Mouse (Mus musculus): ENCODE results near the gene Pcdh7.

Gene Pcdh7

GRCm38 (mm10) chr5:57921140-57921539, 203.4 kb downstream of the Pcdh7 start:
- no peak for DNase-seq (ENCODE audit: low spot score)

- DNase-seq (ENCODE audit: low spot score): no peak
These were observed 213.6 kb downstream of the Pcdh7 start for GRCm38 (mm10) chr5:57931331-57931730.

DNA sequence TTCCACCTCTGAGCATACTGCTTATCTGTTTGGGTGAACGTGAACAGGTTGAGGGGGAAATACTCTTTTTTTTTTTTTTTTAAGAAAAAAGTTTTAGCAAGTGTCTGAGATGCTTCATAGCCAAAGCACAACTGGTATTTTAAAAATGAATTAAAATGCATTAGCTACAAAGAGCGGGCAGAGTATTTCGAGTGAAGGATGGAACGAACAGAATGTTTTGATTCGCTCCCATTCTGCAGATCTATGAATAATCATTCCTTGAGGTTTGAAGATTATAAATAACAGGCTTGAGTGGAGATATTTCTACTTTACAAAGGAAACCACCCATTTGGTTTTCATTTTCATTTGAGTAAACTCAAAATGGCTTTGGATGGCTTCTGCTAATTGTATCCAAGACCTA, 214.0 kb downstream of the Pcdh7 start:
- DNase-seq (ENCODE audit: low spot score): no peak

DNA sequence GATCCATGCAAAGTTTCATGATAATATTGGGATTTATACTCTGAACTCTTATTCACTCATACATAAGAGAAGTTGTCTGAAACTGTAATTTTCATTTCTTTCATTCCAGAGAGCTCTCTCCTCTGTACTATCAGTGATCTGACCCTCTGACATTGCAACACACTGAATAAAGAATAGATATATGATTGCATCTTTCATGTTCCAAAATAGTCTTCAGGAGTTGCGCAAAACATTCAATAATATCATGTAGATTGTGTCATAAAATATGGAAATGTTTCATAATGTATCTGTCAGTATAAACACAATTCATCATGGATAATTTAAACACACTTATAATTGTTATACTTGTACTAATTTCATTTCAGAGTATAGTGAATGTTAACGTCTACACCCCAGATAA, 216.9 kb downstream of the Pcdh7 start:
- no peak for DNase-seq (ENCODE audit: low spot score)

- DNase-seq (ENCODE audit: low spot score): no peak
These were observed 222.7 kb downstream of the Pcdh7 start for GRCm38 (mm10) chr5:57940457-57940856.

GRCm38 (mm10) chr5:57943176-57943575, 225.4 kb downstream of the Pcdh7 start:
- no peak for DNase-seq (ENCODE audit: low spot score)

DNA sequence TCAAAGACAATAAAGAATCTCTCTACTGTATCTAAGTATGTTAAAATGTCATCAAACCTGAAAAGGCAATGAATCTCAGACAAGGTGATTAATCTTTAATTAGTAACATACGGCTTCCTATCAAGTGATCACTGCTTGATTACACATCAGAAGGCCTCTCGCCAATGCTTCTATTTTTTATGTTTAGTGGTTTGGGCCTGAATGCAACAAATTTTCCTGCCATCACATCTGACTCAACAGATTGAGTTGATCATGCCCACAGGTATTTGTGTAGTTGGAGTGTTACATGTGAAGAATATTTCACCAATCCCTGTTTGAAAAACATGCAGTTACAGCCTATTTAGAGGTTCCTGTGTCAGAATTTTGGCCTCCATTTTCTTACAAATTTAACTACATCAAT, 225.8 kb downstream of the Pcdh7 start:
- no peak for DNase-seq (ENCODE audit: low spot score)

DNA sequence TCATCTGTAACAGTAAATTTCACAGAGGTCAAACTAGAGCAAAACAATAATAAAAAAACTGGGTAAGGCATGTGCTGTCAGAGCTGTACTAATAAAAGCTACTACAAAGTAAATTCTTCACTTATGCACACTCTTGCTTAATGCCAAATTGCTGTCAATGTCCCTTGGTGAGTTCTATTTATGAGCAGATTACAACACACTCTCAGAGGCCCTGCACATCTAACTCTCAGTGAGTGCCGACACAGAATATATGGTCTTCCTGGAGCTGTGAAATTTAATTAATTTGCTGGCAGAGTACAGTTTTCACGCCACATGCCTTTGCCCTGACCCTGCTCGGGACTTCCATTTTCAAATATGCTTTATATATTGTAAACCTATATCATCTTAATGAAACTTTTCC, 227.7 kb downstream of the Pcdh7 start:
- DNase-seq (ENCODE audit: low spot score): no peak

GRCm38 (mm10) chr5:57959317-57959716, 241.6 kb downstream of the Pcdh7 start:
- DNase-seq (ENCODE audit: low spot score): no peak

DNA sequence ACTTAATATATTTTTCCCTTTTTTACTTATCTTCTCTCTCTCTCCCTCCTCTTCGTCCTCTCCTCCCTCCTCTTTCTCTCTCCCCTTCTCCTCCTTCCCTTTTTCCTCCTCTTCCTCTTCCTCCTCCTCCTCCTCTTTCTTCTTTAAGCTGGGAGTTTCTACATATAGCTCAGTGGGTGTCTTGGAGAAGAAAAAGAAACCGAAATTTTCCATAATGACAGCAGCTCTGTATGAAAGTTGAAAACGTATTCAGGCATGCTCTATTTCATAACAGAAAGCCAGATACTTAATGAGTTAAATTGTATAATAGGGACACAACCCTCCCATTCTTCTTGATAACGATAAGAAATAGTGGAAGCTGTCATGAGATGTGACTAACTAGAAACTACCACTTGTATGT, 246.0 kb downstream of the Pcdh7 start:
- DNase-seq (ENCODE audit: low spot score): no peak

DNA sequence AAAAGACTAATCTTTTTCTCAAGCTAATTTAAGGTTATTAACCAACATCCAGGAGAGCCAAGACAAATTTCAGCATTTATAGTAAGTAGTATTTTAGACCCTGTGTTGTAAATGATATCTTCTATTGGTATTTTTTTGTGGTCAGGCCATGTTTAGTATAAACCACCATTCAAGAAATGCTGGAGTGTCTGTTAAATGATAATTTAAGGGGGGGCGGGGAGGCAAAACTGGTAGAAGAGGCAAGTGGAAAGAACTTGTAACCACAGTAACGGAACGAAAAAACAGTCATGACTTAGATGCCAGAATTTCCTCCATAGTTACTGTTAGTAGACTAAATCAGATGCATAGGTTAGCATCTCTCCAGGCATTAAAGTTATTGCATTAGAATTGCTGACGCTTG, 246.4 kb downstream of the Pcdh7 start:
- DNase-seq (ENCODE audit: low spot score): no peak

DNA sequence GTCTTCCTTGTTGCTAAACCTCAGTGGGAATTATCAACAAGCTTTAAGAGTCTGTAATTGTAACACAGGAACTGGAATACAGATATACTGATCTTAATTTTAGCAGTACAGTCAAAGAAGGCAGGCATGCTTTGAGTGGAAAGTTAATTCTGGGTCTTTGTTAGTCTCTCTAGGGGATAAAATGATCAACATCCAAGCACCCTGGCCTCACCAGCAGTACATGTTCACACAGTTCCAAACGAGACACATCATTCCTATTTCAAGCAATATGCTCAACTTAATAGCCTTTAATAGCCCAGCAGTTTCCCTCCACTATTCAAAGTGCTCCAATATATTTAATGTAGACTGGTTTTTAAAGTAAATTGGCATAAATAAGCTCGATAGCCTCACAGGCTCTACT, 275.8 kb downstream of the Pcdh7 start:
- DNase-seq (ENCODE audit: low spot score): no peak

DNA sequence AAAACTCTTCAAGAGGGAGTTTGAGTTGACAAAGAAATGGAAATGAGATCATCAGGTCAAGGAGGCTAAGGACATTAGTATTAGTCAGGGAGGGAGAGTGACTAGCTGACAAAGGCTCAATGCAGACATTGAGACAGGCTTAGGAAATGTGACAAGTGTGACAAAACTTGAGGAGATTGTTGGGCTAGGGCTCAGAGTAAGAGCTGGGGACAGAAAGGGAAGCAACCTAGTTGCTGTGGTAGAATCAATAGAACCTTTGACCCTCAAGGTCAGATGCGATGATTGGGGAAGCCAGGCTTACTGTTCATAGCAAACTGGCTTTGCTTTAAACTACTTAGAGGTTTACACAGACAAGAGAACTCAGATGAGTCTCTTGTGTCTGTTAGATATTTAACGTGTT, 303.6 kb downstream of the Pcdh7 start:
- DNase-seq (ENCODE audit: low spot score): no peak

GRCm38 (mm10) chr5:58025123-58025522, 307.4 kb downstream of the Pcdh7 start:
- no peak for DNase-seq (ENCODE audit: low spot score)

DNA sequence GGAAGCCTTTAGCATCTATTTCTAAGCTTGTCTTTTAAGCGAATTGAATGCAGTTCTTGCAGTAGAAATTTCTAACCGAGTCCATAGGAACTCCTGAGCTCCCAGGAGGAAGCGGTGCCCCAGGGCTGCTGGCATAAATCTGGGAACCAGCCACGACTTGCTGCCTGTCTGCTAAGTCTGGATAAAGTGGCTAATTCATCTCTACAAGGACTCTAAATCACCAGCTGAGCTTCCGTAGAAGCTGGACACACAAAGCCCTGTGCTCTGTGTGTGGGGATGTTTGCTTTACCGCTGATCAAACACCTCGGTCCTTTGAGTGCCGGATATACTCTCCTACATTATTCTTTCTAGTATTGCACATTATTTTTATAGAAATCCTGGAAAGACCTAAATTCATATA, 308.0 kb downstream of the Pcdh7 start:
- DNase-seq (ENCODE audit: low spot score): no peak

- no peak for DNase-seq (ENCODE audit: low spot score)
These were observed 322.1 kb downstream of the Pcdh7 start for GRCm38 (mm10) chr5:58039875-58040274.

GRCm38 (mm10) chr5:58044216-58044615, 326.4 kb downstream of the Pcdh7 start:
- no peak for DNase-seq (ENCODE audit: low spot score)

DNA sequence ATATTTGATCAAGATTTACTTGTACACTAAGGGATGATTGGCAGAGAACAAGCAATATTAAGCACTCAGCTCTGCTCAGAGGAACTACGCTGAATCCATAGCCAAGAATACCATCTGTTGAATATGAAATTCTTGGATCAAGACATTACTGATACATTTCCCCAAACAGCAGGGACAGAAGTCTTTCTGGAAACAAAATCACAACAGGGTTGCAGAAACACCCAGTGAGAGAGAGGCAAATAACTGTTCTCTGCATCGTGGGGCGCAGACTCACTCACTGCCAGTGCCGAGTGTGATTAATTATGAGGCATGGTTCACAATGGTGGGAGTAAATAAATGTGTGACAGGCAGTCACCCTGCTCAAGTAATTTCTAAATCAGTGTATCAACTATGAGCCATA, 363.3 kb downstream of the Pcdh7 start:
- no peak for DNase-seq (ENCODE audit: low spot score)

GRCm38 (mm10) chr5:58082230-58082629, 364.5 kb downstream of the Pcdh7 start:
- no peak for DNase-seq (ENCODE audit: low spot score)

DNA sequence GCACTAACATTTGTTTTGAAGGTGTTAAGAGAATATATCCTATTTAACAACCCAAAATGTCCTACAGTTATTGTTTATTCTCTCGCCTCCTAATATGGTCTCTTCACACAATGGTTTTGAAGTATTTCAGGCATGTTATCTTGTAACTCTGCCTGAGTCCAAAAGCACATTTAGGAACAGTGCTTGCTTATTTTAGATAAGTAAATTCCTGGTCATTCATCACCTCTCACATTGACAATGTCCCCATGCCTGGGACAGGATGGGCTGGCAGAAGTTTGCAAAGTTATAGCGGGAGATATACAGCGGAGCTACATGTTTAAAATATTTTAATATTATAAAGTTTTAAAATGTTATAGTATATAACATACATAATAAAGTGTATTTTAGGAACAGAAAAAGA, 365.3 kb downstream of the Pcdh7 start:
- DNase-seq (ENCODE audit: low spot score): no peak

GRCm38 (mm10) chr5:58083972-58084371, 366.2 kb downstream of the Pcdh7 start:
- DNase-seq (ENCODE audit: low spot score): no peak

DNA sequence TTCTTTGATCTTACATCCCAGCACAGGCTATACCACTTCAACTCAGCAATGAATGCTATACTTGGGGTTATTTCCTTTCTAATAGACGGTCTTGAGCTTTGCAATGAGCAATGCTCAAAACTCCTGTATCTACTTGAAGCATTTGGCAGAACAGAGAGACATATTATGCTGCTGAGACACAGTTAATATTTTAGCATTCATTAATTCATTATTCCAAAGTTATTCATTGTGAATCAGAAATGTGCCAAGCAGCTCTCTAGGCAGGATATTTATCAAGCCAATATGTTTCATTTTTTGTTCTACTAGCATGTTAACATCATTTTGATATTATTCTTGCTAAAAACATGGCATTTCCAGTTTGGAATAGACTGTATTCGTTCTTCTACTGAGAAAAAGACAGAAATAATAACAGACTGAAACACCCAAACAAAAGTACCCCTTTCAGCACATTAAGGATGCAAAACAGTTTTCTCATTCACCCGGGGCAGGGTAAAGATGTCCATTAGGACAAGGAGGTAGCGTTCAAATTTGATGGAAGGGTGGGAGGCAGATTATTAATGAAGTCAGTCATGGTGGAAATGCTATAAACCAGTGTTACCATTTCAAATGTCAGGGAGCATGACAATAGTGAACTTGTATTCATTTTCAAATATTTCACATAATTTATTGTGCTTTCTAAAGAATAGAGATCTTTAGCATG, 391.0 kb downstream of the Pcdh7 start:
- DNase-seq (ENCODE audit: low spot score): no peak

- no peak for DNase-seq (ENCODE audit: low spot score)
These were observed 398.3 kb downstream of the Pcdh7 start for GRCm38 (mm10) chr5:58116096-58116495.

DNA sequence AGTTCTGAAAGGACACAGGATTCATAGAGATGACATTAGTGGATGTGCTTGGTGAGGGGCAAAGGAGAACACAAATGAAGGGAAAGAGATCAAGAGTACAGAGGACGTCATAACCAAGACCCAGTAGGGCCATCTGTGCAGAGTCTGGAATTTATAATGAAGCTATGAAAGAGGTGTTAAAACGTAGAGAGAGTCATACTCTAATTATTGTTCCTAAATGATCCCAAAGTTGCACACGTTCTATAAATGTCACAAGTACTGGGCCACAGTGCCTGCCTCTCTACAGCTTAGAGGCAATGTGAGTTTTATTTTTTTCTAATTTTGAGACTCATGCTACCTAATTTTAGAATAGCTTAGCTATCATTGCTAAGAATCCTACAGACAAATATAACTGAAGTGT, 400.1 kb downstream of the Pcdh7 start:
- no peak for DNase-seq (ENCODE audit: low spot score)
